Mouse (Mus musculus) layer of hippocampus, adult 11-12 months (tissue): ENCODE data around the gene Fstl4.

ENCODE experiments used
- DNase-seq: peaks from one replicate; pipeline ENCODE4 v3.0.0; 2022; ENCODE audit warnings: low spot score

The Fstl4 gene

DNA sequence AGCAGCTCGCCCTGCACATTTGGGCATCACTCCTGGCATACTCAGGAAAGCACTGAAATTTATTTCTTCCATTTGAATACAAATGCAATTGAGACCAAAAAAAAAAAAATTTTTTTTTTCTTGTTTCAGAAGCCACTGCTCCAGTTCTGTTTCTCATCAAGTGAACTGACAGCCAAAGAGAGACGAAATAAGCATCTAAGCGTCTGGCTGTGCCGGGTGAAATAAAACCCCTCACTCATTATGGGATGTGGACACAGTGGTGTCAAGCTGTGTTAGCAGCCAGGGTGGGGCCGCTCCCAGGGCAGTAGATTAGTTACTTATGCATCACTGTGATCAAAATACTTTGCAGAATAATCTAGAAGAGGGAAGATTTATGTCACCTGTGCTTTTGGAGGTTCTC lies 327.2 kb downstream of the Fstl4 start:
- DNase-seq: no peak

GRCm38 (mm10) chr11:53096871-53097270 lies 332.4 kb downstream of the Fstl4 start:
- no peak for DNase-seq

- DNase-seq: peak; percentile 72
These were observed 332.9 kb downstream of the Fstl4 start for GRCm38 (mm10) chr11:53097331-53097730.

GRCm38 (mm10) chr11:53097870-53098269 lies 333.4 kb downstream of the Fstl4 start:
- DNase-seq: no peak

DNA sequence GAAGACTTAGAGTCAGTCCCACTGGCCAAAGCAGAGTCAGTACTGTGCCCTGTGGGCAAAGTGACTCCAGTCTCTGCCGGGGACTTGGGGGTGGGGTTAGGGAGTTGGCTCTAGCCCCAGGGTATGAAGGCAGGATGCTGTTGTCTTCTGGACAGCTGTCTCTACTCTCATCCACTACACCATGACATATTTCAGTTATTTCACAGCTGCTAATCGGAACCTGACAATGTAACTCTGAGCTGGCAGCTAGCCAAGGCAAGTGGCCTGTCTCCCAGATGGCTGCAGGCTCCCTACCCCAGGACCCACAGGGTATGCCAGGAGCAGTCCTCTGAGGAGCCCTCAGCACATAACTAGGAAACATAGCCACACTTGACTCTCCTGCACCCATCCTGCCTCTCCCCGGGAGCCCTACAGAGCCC lies 334.4 kb downstream of the Fstl4 start:
- no peak for DNase-seq

- no peak for DNase-seq
These were observed 334.9 kb downstream of the Fstl4 start for GRCm38 (mm10) chr11:53099322-53099721.

DNA sequence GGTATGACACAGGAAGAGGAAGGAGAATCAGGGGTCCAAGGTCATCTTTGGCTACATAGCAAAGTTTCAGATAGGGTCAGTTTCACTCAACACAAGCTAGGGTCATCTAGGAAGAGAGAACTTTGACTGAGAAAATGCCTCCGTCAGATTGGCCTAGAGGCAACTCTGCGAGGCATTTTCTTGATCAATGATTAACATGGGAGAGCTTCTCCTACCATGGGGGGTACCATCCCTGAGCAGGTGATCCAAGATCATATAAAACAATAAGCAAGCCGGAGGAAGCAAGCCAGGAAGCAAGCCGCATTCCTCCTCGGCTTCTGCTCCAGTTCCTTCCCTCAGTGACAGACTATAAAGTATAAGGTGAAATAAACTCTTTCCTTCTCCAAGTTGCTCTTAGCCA lies 337.3 kb downstream of the Fstl4 start:
- DNase-seq: no peak

DNA sequence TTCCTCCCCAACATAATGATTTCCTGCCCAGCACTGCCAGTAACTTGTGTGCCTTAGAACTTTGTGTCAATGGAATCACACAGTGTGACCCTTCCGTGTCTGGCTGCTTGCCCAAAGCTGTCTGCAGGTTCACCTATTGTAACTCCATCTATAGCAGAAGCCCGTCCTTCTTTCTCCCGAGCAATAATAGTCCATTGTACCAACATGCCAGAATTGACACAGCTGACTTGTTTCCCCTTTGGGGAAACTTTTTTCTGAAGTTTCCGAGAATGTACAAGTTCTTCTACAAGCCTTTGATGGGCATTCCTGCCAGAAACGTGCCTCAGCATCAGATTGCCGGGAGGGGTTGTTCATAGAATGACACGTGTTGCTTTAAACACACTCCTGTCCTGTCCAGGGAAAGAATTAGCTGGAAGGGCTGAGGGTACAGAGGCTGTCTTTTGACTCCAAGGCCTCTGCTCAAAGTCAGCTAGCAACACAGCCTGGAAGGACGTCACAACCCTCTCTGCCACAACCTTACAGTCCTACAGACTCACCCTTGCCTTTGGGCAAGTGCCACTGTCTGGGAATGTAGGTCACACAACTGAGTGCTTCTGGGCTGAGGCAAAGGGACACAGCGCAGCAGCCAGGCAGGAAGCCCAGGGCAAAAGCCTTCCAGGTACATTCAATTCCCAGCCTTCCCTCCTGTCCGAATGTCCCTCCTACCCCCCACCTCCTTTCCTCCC lies 339.3 kb downstream of the Fstl4 start:
- no peak for DNase-seq

DNA sequence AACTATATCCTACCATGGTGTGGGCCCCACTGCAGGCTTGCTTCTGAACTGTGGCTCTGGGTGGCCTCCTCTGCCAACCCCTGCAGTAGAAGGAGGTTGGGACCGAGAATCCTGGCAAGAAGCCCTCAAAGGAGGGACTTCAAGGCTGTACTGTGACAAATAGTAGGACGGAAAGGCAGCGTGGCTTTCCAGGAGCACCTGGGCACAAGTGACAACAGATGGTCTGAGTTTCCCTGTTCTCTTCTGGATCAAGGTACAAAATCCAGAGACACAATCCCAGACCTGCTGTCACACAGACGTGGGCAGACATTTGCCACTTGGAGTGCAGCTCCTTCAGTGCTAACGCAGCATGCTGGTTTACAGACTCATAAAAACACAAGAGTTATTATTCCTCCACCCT lies 343.3 kb downstream of the Fstl4 start:
- DNase-seq: peak; percentile 27

DNA sequence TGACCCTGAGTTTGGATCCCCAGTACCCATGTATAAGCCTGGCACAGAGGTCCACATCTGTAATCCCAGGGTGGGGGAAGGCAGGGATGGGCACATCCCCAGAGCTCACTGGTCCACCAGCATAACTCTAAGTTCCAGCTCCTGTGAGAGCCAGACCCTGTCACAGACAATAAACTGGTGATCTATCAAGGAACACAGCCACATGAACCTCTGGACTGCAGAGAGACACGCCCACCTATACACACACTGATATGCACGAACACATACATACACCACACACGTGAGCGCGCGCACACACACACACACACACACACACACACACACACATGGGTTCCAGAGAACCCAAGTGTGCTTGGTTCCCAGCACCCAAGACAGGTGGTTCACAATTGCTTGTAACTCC lies 344.4 kb downstream of the Fstl4 start:
- no peak for DNase-seq

- no peak for DNase-seq
These were observed 345.4 kb downstream of the Fstl4 start for GRCm38 (mm10) chr11:53109701-53110467.

GRCm38 (mm10) chr11:53115711-53116110 lies 351.3 kb downstream of the Fstl4 start:
- no peak for DNase-seq

GRCm38 (mm10) chr11:53116356-53116755 lies 351.9 kb downstream of the Fstl4 start:
- DNase-seq: no peak

GRCm38 (mm10) chr11:53118226-53118965 lies 354.0 kb downstream of the Fstl4 start:
- DNase-seq: no peak

DNA sequence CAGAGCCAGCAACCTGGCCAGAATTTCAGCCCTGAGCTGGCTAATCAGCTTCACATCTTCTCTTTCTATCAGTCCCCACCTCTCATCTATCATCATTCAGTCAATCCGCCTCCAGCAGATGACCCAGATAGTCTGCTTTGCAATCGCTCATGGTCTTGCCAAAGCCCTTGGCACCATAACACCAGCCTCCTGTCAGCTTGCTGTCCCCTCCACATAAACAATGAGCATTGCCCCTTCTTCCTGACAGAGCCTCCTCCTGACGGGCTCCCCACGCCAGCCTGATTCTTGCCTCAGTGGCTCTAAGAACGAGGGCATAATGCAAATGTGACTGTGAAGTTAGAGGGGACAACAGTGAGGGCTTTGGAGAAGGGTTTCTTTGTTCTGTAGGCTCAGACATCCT lies 355.5 kb downstream of the Fstl4 start:
- DNase-seq: no peak

DNA sequence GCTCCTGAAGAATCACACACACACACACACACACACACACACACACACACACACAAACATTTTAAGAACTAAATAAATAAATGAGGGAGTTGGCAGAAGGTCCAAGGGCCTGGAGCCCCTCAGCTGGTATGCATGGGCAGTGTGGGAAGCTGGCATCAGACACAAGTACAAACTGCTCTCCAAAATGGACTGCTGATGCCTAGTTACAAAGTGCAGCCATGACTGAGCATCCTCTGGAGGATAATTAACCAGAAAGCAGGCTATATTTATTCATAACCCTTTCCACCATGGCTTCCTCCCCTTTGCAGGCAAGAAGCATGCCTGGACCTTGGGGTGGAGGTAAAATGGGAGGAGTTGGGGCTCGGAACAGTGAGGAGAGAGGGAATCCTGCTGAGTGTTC lies 356.8 kb downstream of the Fstl4 start:
- DNase-seq: no peak

GRCm38 (mm10) chr11:53124799-53125198 lies 360.4 kb downstream of the Fstl4 start:
- DNase-seq: no peak

- DNase-seq: no peak
These were observed 362.2 kb downstream of the Fstl4 start for GRCm38 (mm10) chr11:53126660-53127059.

DNA sequence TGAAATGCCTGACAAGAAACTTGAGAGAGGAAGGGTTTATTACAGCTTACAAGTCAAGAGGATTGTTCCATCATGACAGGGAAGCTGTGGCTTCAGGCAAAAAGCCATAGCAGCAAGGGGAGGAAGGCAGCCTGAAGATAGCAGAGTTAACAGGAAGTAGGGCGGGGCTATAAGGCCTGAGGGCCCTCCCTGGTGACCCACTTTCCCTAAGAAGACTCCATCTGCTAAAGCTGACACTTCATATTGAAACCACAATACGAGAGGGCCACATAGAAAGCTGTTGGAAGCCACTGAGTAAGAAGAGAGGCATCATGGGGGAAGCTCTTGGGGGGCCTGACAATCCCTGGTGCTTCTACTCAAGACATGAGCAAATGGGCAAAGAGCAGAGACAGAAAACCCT lies 364.2 kb downstream of the Fstl4 start:
- no peak for DNase-seq

GRCm38 (mm10) chr11:53132406-53133035 lies 368.1 kb downstream of the Fstl4 start:
- DNase-seq: no peak

DNA sequence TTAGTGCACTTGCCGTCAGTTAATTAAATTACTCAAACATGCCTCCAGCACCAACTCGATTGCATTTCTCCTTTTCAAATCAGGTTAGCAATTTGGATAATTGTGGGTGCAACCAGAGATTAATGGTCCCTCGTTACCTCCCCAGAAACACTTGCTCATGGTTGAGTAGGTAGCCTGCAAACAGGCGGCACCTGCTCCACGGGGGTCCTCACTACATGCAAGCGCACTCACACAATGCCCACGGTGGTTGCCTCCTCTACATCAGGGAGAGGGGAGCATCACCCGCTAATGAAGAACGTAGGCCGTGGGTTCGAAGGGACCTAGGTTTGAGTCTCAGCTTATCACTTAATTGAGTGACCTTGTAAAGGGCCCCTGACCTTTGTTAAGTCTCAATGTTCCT lies 371.9 kb downstream of the Fstl4 start:
- DNase-seq: no peak

DNA sequence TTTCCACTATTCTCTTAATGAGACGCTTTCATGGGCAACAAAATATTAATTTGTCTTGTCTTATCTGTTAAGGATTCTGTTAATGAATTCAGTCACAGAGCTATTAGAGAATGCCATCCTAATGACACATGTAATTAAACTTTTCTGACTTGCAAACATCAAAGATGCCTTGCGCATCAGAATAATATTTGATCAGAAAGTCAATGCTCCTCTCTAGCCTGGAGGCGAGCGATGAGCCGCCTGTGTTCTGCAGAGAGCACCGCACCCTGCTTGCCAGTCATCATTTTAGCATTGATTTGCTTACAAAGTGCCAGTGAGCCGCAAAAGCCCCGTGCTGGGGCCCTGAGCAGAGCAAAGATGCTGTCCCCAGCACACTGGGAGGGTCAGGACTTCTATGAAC lies 372.9 kb downstream of the Fstl4 start:
- no peak for DNase-seq
